Mouse (Mus musculus) cerebellum, adult 9-11 months (tissue): ENCODE results near the gene Apobec3.
"Not testable (repeated sequence)": the region's sequence is repeated elsewhere in the genome, so short reads cannot be mapped to it uniquely, and the experiment has no call there.

Experiments
- DNase-seq: peaks from one replicate; pipeline ENCODE4 v3.0.0; 2022

The Apobec3 gene

GRCm38 (mm10) chr15:79929734-79930133, 38.3 kb downstream of the Apobec3 start:
- peak; percentile 42 for DNase-seq

DNA sequence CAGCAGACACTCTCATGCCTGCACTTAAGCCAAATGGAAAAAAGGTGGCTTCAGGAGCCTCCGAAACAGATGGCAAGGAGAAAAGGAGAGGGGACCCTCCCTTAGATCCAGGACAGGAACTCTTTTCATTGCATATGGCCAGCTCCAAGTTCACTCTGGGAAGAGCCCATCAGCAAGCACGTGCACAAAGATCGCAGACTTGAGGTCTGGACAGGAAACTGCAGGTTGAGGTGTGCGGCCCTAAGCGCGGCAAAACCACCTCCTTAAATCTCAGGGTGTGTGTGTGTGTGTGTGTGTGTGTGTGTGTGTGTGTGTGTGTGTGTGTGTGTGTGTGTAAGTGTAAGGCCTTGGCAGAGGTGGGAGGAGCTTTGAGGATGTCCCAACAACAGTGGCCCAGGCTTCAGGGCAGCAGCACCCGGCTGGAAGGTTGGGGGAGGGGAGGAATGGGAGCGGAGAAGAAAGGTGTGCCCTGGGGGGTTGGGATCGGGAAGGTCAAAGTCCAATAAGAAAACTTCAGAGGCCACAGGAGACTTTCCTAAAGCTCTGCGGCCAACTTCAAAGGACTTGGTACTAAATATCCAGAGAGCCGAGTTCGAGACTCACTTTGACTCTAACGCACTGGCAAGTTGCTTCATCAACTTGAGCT, 40.2 kb downstream of the Apobec3 start:
- peak; percentile 69 for DNase-seq

- DNase-seq: peak; percentile 95
These were observed 41.0 kb downstream of the Apobec3 start for GRCm38 (mm10) chr15:79932323-79932987.

DNA sequence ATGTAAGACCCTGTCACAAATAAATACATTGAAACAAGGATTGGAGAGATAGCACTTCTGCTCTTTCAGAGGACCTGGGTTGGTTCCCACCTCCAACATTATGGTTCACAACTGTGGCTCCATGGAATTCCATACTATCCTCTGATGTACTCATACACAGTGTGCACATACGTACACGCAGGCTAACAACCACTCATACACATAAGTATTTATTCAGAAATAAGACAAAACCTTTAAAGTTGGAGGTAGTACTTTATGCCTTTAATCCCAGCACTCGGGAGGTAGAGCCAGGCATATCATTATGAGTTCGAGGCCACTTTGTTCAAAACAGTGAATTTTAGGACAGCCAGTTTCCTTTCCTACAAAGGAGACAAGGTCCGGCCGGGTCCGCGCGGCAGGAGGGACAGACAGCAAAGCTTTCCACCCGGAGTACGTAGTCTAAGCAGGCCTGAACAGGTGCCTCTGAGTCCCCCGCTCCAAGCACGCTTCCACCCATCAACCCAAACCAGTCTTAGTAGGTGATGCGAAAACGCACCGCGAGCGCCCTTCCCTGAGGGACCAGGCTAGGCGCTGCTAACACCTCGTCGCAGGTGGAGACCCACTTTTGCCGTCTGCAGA, 41.7 kb downstream of the Apobec3 start:
- peak; percentile 53 for DNase-seq

GRCm38 (mm10) chr15:79933670-79934514, 42.4 kb downstream of the Apobec3 start:
- DNase-seq: no peak

DNA sequence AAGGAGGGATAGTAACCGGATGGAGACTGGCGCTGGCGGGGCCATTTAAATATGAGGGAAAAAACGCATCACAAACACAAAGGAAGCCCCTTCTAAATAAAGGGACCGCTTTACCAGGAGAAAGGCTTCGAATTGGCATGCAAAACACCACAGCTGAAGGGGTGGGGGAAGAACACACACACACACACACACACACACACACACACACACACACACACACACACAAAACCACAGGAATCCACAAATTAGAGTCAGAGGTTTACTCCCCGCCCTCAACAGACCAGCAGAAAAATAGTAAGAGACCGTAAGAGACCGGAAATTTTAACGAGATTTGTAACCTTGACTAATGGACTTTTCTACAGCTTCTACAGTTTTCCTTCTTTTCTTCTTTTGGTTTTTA, 43.3 kb downstream of the Apobec3 start:
- no peak for DNase-seq

GRCm38 (mm10) chr15:79935654-79936373, 44.4 kb downstream of the Apobec3 start:
- no peak for DNase-seq

DNA sequence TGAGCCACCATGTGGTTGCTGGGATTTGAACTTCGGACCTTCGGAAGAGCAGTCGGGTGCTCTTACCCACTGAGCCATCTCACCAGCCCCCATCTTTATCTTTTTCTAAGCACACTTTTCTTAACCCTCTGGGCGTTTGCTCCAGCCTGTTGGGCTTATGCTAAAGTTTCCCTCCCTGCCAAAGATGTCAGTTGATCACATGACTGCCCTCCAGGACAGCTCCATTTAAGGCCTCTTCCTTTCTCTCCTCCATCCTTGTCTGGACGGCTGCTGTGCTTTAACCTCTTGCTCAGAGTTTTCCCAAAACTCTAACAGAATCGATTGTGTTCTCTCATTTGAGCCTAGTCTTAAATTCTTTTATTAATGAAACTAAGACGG, 44.9 kb downstream of the Apobec3 start:
- no peak for DNase-seq

DNA sequence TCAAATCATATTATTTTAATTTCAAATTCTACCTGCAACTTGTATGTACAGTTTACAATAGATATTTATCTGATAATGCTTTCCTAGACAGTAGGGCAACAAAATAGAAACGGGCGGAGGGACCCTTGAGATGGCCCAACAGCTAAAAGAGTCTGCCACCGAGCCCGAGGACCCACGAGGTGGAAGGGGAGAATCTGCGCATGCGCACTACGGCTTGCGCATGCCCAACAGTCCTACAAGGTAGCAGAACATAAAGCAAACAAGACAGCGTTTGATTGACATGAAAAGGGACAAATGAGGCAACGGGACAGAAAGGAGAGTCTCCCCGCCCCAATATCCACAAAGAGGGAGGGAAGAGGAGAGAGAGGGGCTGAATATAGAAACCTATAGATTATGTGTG, 47.6 kb downstream of the Apobec3 start:
- DNase-seq: no peak

GRCm38 (mm10) chr15:79939501-79939900, 48.0 kb downstream of the Apobec3 start:
- not testable (repeated sequence) for DNase-seq

GRCm38 (mm10) chr15:79939913-79940312, 48.5 kb downstream of the Apobec3 start:
- DNase-seq: no peak

DNA sequence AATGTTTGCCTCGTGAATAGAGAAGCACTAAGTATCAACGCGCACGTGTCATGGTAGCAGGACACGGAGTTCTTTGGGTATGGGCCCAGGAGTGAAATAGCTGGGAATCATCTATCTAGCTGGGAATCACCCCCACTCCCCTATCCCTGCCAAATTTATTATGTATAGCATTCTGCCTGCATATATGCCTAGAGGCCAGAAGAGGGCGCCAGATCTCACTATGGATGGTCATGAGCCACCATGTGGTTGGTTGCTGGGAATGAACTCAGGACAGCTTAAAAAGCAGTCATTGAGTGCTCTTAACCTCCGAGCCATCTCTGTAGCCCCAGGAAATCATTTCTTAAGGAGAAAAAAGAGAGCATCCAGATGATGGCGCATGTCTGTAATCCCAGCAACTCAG, 49.5 kb downstream of the Apobec3 start:
- peak; percentile 49 for DNase-seq

GRCm38 (mm10) chr15:79942541-79942940, 51.1 kb downstream of the Apobec3 start:
- no peak for DNase-seq

GRCm38 (mm10) chr15:79943584-79943983, 52.1 kb downstream of the Apobec3 start:
- DNase-seq: no peak

DNA sequence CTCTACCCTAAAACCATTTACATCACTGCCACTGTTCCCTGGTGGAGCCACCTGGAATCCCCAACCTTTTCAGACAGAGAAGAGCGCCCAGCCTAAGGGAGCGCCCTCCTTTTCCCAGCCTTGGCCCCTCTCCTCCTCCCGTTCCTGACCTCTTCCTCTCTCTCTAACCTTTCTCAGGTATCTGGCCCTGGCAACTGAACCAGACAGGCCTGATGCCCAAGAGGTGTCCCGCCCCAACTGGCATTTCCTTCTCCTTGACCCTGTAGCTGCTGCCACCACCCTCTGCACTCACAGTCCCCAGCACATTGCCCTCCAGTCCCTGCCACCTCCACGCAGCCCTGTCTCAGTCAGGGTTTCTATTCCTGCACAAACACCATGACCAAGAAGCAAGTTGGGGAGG, 53.5 kb downstream of the Apobec3 start:
- no peak for DNase-seq

GRCm38 (mm10) chr15:79946022-79946421, 54.6 kb downstream of the Apobec3 start:
- peak; percentile 77 for DNase-seq

GRCm38 (mm10) chr15:79946790-79947189, 55.3 kb downstream of the Apobec3 start:
- DNase-seq: no peak

- DNase-seq: no peak
These were observed 56.2 kb downstream of the Apobec3 start for GRCm38 (mm10) chr15:79947681-79948080.

GRCm38 (mm10) chr15:79950250-79951025, 59.0 kb downstream of the Apobec3 start:
- DNase-seq: peak; percentile 82

DNA sequence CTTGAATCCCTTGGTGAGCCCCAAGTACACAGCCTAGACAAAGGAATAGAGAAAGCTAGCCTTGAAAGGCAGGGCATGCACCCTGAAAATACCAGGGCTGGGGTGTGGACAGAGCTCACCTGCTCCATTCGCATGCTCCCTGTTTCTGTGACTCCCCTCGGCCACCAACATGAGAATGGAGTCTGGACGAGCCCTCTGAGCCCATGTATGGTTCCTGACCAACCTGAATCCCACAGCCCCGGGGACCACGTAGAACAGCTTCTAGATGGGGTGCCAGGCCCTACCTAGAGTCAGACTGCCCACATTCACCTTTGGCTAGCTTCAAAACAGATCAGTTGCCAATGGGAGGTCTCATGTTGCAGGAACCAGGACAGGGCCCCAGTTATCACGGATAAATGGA, 59.8 kb downstream of the Apobec3 start:
- DNase-seq: no peak

- DNase-seq: no peak
These were observed 60.5 kb downstream of the Apobec3 start for GRCm38 (mm10) chr15:79951730-79952503.
